Mouse (Mus musculus) neural tube, embryonic 14.5 days (tissue): ENCODE measurements around the gene Arid3b. TPM values are rescaled to one million over a fixed set of nuclear protein-coding genes. Genes with fewer than 3 reads are reported as not detected.

Experiments
- ATAC-seq: fragments of 200-750 bp; cut with Nextera tagmentation; 2 replicates; pipeline ENCODE4 v1.8.0; 2017; ENCODE audit warnings: low read depth, mild to moderate bottlenecking, moderate TSS enrichment, moderate library complexity
- H3K27ac ChIP-seq: fragments of 300-500 bp; sonication (generic); 2 replicates; pipeline ENCODE4 v1.5.1; 2014; ENCODE audit warnings: low read depth, mild to moderate bottlenecking, control low read depth, low read length, moderate library complexity, mixed read lengths
- H3K27me3 ChIP-seq: fragments of 300-500 bp; sonication (generic); 2 replicates; pipeline ENCODE4 v1.6.1; 2014; ENCODE audit warnings: low read length; ENCODE audit not compliant: control insufficient read depth, insufficient read depth
- H3K36me3 ChIP-seq: fragments of 300-500 bp; sonication (generic); 2 replicates; pipeline ENCODE4 v1.6.1; 2014; ENCODE audit warnings: low read length, mixed read lengths; ENCODE audit not compliant: control insufficient read depth, insufficient read depth
- H3K4me1 ChIP-seq: fragments of 300-500 bp; sonication (generic); 2 replicates; pipeline ENCODE4 v1.6.1; 2014; ENCODE audit warnings: low read length; ENCODE audit not compliant: control insufficient read depth, insufficient read depth
- H3K4me2 ChIP-seq: fragments of 300-500 bp; sonication (generic); 2 replicates; pipeline ENCODE4 v1.6.1; 2014; ENCODE audit warnings: mild to moderate bottlenecking, low read depth, low read length, control low read depth
- H3K4me3 ChIP-seq: fragments of 300-500 bp; sonication (generic); 2 replicates; pipeline ENCODE4 v1.5.1; 2014; ENCODE audit warnings: low read depth, low read length, control low read depth, mixed read lengths
- H3K9ac ChIP-seq: fragments of 300-500 bp; sonication (generic); replicated peaks from 2 replicates; pipeline ENCODE4 v1.6.1; 2014; ENCODE audit warnings: low read depth, mild to moderate bottlenecking, control low read depth, low read length, mixed read lengths
- H3K9me3 ChIP-seq: fragments of 300-500 bp; sonication (generic); 2 replicates; pipeline ENCODE4 v1.6.1; 2016; ENCODE audit warnings: low read length; ENCODE audit not compliant: control insufficient read depth
- WGBS: fragments of 180-500 bp; shearing (Covaris S2); extraction: QIAGEN DNeasy Blood & Tissue Kit; methylation state at CpG from one replicate; pipeline ENCODE4 v1.1.7; 2014; 5-methylcytosine and 5-hydroxymethylcytosine counted together
- polyA plus RNA-seq: library from polyadenylated mRNA; unstranded; fragments of >200 nt; fragmentation: Nextera tagmentation; extraction: Ambion mirVana; gene quantifications from 2 replicates; pipeline ENCODE4 v1.2.1, GENCODE M21; 2014

Arid3b gene
- polyA plus RNA-seq, 1 experiment from 2014 or later: 6.3 TPM

DNA sequence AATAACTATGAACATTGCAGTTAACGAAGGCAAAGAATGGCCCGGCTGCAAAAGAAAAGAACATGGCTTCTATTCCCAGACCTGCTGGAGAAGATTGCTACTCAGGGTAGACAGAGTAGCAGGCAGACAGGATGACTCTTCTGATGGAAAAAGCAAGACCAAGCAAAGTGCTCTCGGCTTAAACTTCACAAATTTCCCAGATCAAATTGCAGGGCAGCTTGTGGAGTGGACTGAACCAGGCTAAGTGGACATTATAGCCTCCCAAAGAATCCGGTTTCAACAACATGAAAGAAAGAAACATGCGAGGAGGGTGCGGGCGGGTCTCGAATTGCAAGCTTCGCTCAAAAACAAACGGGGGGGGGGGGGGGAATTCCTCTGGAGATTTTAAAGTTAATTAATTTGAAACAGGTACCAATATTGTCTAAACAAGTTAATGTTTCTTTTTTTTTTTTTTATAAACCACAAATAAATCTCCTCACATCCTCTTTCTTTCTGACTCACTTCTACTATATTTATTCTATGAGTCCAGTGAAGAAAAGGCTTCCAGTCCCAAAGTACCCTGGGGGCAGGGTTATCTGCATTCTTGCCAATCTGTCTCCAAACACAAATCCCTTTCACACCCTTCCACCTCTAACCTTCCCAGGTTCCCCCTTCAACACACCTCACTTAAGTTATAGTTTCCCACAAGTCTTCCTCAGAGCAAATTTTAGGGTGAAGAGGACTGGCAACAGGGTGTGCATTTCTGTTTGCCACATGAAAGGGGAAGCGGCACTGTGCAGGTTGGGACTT is 1.8 kb downstream of the Arid3b start:
- Histone ChIP-seq H3K4me3 (no peak overlapping the region), H3K4me2 (peak overlapping the region; percentile 68), H3K27ac (no peak overlapping the region), H3K4me1 (peaks cover 42% of the 10 kb centered on the region), H3K9me3 (no peaks in the 10 kb centered on the region), H3K9ac (peak overlapping the region; percentile 45; the same call in 1 of the 2 replicates), H3K27me3 (no peaks in the 10 kb centered on the region), H3K36me3 (no peaks in the 10 kb centered on the region)
- no peak for ATAC-seq
- WGBS: 17% methylated on average over 11 of the region's 11 CpGs

DNA sequence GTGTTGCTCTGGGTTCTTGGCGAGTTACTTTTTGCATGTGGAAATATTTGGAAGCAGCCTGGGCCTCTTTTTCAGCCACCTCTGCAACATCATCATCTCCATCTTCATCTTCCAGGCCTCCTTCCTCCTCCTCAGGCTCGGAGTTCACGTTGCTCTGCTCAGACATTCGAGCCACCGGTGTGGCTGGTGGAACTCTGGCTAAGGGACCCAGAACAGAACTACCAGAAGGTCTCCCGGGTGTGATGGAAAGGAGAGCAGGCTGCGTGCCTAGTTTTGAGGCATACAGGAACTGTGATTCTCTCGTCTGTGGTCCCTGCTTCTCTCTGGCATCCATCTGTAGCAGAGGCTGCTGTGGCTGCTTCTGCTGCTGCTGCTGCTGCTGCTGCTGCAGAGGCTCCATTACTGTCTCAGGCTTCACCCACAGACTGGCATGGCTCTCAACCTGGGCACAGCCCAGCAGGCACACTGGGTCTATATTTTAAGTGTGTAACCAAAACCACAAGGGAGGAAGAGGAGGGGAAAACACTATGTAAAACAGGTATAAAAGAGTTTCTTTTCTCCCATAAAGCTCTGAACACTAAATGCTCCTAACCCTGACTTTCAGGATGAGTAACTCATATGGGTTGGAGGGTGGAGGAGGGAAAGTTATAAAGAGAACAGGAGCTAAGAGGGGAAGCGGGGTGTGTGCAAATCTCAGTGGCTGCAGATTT is 2.7 kb downstream of the Arid3b start:
- no peak for ATAC-seq
- Histone ChIP-seq H3K4me1 (peaks cover 51% of the 10 kb centered on the region), H3K9ac (peak overlapping the region; percentile 45; the same call in 1 of the 2 replicates), H3K36me3 (no peaks in the 10 kb centered on the region), H3K4me2 (no peak overlapping the region; the same call in 1 of the 2 replicates), H3K9me3 (no peaks in the 10 kb centered on the region), H3K27me3 (no peaks in the 10 kb centered on the region), H3K27ac (no peak overlapping the region), H3K4me3 (no peak overlapping the region)
- WGBS: 47% methylated on average over 9 of the region's 9 CpGs

DNA sequence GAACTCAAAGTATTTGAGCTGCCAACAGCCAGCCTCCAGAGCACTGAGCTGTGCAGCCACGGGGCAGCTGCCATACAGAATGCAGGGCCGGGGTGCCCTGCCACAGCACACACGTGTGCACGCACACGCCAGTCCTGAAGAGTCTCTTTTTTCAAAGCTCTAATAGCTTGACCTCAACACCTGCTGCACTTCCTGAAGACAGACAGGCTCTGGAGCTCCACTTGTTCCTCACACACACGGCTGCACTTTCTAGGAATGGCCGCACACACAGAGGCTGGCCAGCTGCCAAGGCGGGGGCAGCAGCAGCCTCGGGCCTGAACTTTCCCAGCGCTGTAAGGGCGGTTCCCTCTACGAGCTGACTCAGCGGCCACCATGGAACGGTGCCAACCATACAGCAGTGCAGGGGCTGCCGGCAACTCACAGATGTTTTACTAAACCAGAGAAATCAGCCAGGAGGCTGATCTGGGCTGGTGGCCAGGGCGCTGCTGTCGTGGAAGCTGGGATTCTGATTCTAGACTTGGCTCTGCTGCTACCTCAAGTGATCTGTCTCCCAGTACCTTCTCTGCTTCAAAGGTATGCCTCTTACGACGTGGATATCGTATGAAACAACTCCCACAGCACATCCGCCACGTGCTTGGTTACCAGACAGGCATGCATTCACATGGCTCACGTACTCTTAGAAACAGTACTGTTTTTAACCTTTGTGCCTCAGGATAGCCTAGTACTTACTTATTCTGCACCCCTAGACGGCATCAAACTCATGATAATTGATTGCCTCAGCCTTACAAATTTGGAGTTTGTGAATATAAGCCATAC is 5.1 kb downstream of the Arid3b start:
- peak; percentile 90; the same call in 1 of the 2 replicates for ATAC-seq
- WGBS: 4% methylated on average over 24 of the region's 24 CpGs
- Histone ChIP-seq H3K27me3 (no peaks in the 10 kb centered on the region), H3K9me3 (no peaks in the 10 kb centered on the region), H3K4me1 (peaks cover 51% of the 10 kb centered on the region), H3K4me2 (peak overlapping the region; percentile 37), H3K9ac (0 out of 2 replicates have a peak overlapping the region, but pooled peaks have one; percentile 28), H3K4me3 (no peak overlapping the region), H3K36me3 (no peaks in the 10 kb centered on the region), H3K27ac (no peak overlapping the region)

DNA sequence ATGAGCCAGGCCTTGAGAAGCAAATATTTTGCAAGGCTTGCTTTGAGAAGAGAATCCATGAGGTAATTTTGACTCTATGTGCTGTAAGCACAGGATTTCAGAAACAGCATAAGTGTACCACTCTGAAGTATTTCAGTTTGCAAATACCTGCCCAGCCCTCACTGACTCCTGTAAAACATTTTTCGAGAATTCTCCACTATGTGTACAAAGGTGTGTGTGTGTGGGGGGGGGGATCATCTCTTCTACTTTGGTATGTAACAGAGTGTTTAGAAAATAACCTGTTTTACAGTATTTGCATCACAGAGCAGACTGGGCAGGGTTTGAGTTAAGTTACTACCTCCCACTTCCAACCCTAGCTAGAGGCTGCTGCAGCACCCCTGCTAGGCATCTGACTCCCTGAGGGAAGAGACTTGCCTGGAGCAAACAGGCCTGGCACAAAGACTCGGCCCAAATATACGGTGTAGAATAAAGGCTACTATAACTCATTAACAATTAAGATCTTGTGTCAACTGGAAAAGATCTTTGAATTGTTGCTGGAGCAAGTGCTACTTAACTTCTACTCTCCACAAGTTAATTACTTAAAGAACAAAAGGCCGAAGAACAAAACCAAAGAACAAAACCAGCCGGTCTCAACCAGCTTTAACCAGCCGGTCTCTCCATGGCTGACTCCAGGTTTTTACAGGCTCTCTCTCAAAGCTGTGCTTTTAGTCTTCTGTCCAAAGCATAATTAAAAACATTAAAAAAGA is 6.6 kb downstream of the Arid3b start:
- Histone ChIP-seq H3K4me2 (peak overlapping the region; percentile 37; the same call in 1 of the 2 replicates), H3K9ac (no peak overlapping the region)
- whole genome bisulfite sequencing: 13% methylated on average over 6 of the region's 6 CpGs

DNA sequence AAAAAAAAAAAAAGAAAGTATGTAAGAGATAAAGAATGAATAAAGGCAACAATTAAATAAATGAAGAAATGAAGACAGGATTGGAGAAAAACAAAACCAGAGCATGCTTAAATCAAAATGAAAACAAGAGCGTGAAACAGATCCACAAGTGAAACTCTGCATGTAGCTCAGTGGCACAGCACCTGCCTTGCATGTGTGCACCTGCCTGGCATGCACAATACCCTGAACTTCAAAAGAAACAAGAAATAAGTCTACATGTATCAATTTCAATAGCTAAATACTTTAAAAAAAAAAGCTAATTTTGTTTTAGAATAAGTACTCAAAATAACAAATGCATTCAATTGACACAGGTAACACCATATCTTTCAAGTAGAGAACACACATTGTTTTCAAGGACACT is 13.2 kb downstream of the Arid3b start:
- Histone ChIP-seq H3K4me3 (no peak overlapping the region), H3K27me3 (no peaks in the 10 kb centered on the region), H3K36me3 (no peaks in the 10 kb centered on the region), H3K4me2 (no peak overlapping the region), H3K9ac (no peak overlapping the region), H3K4me1 (peaks cover 5% of the 10 kb centered on the region; the same call in 1 of the 2 replicates), H3K27ac (no peak overlapping the region), H3K9me3 (no peaks in the 10 kb centered on the region)
- WGBS: 86% methylated on average over 1 of the region's 1 CpGs
- no peak for ATAC-seq

More for the DNA sequence above, 6.6 kb downstream of the Arid3b start:
- Histone ChIP-seq H3K9me3 (no peaks in the 10 kb centered on the region), H3K4me1 (peaks cover 44% of the 10 kb centered on the region), H3K27me3 (no peaks in the 10 kb centered on the region), H3K36me3 (no peaks in the 10 kb centered on the region), H3K27ac (no peak overlapping the region), H3K4me3 (no peak overlapping the region)
- ATAC-seq: no peak

DNA sequence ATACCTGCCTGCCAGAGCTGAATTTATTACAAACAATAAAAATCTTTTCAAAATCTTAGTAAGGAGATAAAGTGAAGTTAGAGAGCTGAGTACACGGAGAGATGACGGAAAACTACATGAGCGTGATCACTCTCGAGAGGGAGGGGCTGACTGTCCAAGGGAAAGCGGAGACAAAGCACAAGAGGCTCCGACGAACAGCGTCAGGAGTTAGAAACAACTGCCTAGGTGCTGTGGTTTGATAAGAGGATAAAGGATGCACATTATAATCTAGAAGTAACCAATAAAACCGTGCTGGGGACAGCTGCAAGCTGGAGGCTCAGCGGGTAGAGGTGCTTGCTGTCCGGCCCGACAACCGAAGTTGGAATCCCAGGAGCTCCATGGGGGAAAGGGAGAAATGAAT is 13.8 kb downstream of the Arid3b start:
- no peak overlapping the region for H3K4me3 ChIP-seq
- H3K9me3 ChIP-seq: no peaks in the 10 kb centered on the region
- peaks cover 10% of the 10 kb centered on the region; the same call in 1 of the 2 replicates for H3K4me1 ChIP-seq
- no peak overlapping the region for H3K4me2 ChIP-seq
- no peaks in the 10 kb centered on the region for H3K36me3 ChIP-seq
- WGBS: 42% methylated on average over 13 of the region's 13 CpGs
- ATAC-seq: no peak
- no peaks in the 10 kb centered on the region for H3K27me3 ChIP-seq
- no peak overlapping the region for H3K27ac ChIP-seq
- H3K9ac ChIP-seq: no peak overlapping the region

DNA sequence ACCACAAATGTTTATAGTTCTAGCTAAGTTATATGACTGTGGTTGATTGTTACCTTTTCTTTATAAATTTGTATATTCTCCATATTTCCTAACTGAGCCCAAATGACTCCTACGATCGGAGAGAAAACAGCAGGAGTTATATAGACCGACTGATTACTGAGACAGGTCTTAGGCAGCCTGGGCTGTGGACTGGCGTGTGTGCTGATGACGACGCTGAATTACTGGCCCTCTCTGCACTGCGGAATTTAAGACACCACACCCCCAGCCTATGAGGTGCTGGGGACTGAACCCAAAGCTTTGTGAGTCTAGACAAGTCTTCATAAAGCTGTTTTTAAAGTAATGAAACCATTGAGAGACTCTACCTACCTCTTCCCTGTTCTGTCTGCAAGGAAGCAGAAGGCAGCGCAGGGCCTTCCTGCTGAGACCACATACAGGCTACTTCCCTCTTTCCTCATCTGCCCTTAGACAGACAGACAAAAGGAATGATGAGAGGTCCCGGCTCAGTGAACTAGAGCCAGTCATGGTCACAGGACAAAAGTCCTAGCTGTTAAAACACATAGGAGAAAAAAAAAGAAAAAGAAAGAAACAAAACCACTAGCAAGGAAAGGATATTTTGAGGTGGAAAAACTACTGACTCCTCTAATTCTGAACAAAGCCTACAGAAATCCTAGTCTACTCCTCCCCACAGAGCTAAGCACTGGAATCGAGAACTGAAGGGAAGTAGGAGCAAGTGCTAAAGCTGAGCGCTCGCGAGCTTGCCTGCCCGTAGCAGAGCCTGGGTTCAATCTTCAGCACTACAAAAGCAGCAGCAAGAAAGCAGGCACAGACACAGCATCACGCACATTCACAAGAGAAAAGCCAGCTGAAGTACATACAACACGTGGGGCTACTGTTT is 16.2 kb downstream of the Arid3b start:
- Histone ChIP-seq H3K4me2 (no peak overlapping the region), H3K27me3 (no peaks in the 10 kb centered on the region), H3K4me3 (no peak overlapping the region), H3K4me1 (peaks cover 26% of the 10 kb centered on the region), H3K9ac (no peak overlapping the region), H3K27ac (no peak overlapping the region), H3K9me3 (no peaks in the 10 kb centered on the region), H3K36me3 (no peaks in the 10 kb centered on the region)
- 15% methylated on average over 16 of the region's 16 CpGs for WGBS
- 0 out of 2 replicates have a peak, but pooled peaks have one; percentile 31 for ATAC-seq
